Mouse (Mus musculus) adrenal gland, postnatal 14 days (tissue): ENCODE results near the gene Cenpi. TPM values are rescaled to one million over a fixed set of nuclear protein-coding genes. Genes with fewer than 3 reads are reported as not detected.
"Not testable (repeated sequence)": the region's sequence is repeated elsewhere in the genome, so short reads cannot be mapped to it uniquely, and the experiment has no call there.

Experiments
- DNase-seq: peaks from one replicate; pipeline ENCODE4 v3.0.0; 2021; ENCODE audit warnings: mixed read lengths
- long read RNA-seq, 2 experiments: library from polyadenylated mRNA; stranded (forward); transcript quantifications; one replicate each; pipeline ENCODE4 v2.0.0; 2021
- total RNA-seq: library from RNA; stranded (reverse); gene quantifications from 2 replicates; pipeline ENCODE4 v1.2.3, GENCODE M21; 2021

The Cenpi gene
- total RNA-seq, result 7.6 TPM in 2 replicates
- long read RNA-seq, experiment 1, transcript Cenpi-201 (23 exons, 3,227 nt), result major isoform, 5 of 8 reads
- long read RNA-seq, experiment 1, partial matches to known transcripts, result 1 of 8 reads
- long read RNA-seq, experiment 1, other reads (novel, unspliced or antisense), result 2 of 8 reads
- long read RNA-seq, experiment 2, transcript Cenpi-201 (23 exons, 3,227 nt), result major isoform, 6 of 9 reads
- long read RNA-seq, experiment 2, partial matches to known transcripts, result 0 of 9 reads
- long read RNA-seq, experiment 2, other reads (novel, unspliced or antisense), result 2 of 9 reads

DNA sequence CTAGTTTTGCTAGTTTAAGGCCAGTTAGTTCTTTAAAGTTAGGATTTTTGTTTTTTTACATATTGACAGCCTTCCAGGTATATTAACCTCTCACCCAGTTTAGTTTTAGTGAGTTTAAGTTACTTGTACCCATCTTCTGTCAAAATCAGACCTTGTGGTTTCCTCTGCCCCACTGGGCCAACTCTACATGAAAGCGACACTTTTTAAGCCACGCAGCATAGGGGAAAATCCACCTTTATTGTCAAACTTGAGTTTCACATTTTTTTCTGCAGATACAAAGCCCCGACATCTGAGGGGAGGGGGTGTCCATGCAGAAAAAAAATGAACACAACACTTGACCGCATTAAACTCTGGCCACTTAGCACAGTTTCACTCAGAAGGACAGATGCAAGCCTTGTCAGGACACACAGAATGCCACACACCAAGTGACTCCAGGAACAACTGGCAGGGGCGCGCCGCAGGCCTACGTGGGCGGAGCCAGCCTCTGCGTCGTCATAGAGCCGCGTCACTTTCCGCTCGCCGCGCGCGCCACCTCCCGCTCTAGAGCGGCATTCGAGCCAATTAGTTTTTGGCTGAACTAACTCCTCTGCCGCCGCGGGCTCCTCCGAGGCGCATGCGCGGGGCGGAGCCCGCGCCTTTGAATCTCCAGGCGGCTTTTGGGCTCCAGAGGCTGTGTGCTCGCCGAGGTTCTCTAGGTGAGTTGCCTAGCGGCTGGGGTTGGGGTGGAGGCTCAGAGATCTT, at the start of gene Cenpi:
Cenpi (plus strand) TSS at position 551 of the 741 bp plus-strand sequence.
- peak; percentile 92 for DNase-seq

DNA sequence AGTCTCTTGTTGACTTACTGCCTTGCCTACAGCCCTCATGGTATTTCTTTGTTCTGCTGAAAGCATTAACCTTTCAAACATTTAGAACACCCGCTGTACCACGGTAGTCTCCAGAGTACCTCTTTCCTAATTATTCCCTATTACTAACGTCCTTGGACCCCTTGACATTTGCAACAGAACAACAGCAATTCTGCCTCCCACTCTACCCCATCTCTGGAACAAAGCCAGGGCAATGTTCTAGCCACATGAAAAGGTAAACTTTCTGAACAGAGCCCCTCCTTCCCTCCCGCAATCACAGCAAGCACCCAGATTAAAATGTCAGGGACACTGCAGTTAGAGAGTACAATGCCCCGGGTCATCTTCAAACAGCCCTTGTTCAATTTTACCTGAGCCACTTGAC, 46.7 kb upstream of the Cenpi start:
- DNase-seq, result peak; percentile 15

DNA sequence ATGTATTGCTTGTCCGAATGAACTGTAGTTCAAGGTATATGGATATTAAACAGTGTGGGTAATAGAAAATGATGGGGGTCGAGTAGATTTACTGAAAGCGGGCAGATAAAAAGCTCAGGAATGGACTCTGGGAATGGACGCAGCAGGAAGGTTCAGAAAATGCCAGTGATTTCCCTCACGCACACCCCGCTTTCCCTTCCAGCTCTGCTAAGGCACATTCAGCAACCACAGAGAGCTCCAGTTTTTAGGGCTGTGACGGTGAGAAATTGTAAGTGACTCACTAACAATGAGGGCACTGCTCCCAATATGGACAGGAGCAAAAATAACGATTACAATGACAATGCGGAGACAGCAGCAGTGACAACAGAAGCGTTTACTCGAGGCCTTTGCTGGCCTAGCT, 45.8 kb upstream of the Cenpi start:
- DNase-seq, result peak; percentile 20

DNA sequence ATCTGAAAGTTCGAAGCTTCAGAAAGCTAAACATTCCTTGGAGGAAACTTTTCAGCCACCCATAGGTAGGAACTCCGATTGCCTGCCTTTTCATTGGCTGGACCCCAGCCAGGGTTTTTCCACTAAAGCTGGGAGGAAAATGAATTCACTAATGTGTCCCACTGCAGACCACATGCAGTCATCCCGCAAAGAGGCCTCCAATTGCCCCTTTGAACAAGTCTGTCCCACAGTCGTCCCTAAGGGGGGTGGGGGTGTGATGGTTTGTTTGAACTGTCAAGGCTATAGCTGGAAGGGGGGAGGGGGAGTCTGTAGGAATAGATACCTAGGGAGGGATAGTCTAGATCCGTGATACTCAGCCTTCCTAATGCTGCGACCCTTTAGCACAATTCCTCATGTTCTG, 32.2 kb upstream of the Cenpi start:
- peak; percentile 64 for DNase-seq

DNA sequence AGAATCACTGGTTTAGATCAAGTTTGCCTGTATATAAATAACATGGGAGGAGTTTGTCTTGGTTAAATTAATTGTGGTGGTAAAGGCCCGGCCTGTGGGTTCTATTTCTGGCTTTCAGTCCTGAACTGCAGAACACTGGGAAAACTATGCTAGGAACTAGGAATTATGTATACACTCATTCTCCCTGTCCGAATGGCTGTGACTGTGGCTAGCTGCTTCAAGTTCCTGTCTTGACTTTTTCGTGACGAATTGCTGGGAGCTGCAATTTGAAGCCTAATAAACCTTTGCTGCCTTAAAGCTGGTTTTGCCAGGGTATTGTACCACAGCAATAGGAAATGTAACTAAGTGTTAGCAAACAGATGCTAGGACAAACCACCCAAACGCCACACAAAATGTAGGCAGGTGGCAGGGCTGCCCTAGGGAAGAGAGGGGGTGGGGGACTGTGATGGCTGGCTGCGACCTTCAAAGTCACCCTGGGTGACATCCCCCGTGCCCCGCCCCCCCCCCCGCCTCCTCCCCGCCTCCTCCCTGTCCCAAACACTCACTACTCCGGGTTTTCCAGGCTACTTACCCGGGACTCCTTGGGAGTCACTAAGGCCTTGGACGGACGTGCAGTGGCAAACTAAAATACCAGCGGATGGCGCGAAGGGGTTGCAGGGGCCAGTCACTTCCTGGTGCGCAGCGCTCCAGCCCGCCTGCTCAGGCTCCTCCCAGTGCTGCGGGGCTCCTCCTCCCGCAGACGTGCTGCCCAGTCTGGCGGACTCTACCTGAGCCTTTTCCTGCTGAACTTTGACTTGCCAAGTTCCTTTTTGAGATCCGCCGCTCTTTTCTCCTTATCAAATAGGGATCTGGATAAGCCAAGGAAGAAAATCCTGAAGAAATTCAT, 31.4 kb upstream of the Cenpi start, which contains the start of gene Trmt2b:
Trmt2b (minus strand) TSS at position 710 of the 886 bp plus-strand sequence.
- DNase-seq, result peak; percentile 88

DNA sequence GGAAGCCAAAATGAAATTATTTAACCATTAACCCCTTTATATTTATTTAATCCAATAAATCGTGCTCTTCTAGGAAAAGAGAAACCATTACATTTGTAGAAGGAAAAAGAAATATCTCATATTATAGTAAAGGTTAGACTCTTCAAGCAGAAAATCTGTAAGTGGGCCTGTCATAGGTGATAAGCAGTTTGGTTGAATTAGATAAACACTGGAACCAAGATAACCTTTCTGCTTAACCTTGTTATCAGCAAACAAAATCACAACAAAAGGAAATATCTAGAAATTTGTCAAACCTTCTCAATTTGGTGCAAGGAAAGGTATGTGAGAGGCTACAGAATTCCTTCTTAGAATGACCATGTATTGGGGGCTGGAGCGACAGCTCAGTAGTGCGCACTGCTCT, 27.4 kb upstream of the Cenpi start:
- DNase-seq, result no peak

DNA sequence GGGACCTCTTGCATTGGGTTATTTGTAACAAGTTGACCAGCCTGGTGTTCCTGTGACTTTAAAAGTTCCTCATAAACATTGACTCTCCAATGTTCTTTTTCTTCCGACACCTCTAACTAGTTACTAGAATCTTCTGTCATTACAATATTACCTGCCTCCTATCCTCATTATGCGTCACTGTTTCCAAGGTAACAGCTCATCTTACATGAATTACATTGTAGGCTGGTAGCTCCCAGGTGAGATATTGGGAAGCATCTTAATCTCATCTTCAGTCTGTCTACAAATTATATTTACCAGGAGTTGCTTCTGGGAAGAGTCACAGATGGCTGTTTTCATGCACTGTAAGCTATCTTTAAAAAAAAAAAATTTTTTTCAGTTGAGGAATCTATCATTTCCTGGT, 22.8 kb upstream of the Cenpi start:
- DNase-seq, result no peak

DNA sequence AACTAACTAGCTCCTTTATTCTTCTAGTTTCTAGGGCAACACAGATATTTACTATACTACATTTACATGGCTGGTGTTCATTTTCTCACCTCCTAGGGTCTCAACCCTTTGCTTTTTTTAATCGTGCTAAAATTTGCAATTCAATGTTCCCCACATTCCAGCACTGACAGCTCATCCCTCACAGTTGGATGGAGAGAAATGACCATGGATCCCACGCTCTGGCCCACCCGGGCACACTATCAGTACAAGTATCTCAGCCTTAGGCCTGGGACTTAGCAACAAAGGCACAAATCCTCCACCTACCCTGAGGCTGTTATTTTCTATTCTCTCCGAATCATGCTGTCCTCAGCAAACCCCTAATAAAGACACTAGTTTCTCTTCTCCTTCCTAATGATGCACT, 22.1 kb upstream of the Cenpi start:
- DNase-seq, result no peak

DNA sequence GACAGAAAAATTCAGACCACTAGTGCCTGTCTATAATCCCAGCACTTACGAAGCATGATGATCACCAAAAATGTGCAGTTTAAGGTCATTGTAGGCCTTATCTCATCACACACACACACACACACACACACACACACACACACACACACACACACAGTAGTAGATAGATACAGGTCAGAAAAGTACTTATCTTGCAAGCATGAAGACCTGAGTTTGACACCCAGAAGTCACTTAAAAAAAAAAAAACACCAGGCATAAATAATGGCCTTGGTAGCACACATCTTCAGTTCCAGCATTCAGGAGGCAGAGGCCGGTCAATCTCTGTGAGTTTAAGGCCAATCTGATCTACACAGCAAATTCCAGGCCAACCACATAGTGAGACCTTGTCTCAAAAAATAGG, 20.6 kb upstream of the Cenpi start:
- no peak for DNase-seq

DNA sequence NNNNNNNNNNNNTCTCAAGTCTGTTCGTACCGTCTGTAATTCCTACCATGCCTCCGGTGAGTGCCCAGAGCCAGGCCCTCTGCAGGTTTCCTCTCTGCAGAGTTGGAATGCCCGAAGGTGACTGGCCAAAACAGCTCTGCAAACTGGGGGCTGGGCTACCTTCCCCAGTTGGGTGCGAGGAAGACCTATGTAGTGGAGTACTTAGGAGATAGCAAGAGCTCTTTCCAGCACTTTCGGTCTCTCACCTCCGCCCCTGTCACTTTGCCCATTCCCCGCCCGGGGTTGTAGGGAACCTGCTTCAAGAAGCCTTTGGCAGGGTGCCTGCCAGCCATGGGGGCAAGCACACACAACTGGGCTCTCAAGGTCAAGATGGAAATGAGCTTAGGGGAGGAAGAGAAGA, 11.6 kb upstream of the Cenpi start:
- DNase-seq, result peak; percentile 66

DNA sequence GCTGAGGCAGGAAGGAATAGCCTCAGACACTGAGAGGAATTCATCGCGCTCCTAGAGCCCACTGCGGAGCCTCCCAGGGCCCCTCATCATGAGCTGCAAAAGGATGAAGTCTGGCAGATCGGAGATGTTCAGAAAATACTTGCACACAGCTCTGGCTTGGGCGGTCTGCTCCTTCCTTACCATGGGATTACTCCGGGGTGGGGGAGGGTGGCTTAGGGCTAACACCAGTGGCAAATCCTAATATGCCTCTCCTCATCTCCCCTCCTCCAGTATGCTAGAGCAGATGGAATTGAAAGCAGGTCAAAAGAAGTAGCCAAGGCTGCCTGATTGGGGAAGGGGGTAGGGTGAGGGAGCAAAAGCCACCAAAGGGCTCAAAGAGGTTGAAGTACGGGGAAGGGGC, 11.1 kb upstream of the Cenpi start:
- DNase-seq, result peak; percentile 23

DNA sequence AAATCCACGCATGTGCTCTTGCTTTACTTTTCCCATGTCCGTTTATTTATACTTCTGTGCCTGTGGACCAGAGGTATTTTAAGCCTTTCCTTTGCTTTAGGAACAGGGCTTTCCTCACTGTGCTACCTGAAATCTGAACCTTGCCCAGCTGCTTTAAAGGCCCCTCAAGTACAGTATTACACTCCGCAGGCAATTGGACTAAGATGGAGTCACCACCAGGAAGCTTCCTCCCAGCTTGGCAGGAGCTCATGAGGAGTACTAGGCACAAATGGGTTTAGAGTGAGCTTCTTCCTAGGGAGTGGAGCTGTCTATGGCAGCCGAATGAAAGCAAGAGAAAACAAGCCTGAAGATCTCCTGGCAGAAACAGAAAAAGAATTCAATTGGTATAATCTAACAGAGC, 10.7 kb upstream of the Cenpi start:
- no peak for DNase-seq

DNA sequence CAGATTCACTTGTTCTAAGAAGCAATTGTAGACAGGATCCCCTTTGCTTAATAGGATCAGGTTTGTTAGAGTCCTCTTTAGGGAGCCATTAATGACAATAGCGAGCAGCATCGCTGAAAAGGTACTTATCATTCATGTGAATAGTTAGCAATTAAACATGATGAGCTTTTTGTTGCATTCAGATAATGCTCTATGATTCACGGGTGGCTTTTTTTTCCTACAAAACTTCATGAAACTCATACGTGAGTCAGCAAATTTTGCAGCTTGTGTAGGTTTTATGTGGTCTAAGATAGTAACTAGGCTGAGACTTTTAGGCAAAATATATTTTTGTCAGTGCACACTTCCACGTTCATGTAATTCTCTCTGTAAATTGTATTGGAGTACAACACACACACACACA, 7.7 kb upstream of the Cenpi start:
- DNase-seq, result no peak

DNA sequence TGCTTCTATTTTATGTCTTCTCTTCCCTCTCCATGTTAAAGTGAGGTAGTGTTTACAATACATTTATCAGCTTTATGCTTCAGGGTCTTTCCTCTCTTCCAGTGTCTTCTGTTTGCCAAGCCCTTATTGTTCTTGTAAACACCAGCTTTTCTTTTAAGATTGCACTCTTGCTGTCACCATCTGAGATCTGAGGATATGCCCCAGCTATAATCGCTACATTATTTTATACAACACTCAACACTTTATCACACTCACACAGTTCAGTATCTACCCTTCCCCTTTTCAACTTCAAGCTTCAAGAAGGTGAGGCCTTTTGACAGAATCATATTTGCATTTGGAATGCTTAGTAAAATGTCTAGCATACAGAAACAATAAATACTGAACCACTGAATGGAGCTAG, 4.6 kb upstream of the Cenpi start:
- DNase-seq, result no peak

DNA sequence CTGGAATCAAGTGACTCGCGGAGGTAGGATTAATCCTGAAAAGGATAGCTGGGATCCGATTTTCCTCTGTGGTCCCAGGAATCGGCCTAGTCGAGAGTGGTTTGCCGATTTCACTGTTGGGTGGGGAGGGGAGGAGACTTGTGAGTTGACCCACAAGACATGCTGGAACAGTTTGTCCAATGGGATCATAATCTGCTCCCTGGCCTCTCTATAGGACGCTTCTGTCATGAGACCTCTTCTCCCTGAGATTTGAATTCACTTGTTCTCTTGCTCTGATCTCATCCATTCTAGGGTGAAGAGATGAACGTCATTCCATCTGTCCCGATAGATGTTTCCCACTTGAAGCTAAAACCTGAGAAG, 371 bp downstream of the Cenpi start:
- DNase-seq, result no peak

DNA sequence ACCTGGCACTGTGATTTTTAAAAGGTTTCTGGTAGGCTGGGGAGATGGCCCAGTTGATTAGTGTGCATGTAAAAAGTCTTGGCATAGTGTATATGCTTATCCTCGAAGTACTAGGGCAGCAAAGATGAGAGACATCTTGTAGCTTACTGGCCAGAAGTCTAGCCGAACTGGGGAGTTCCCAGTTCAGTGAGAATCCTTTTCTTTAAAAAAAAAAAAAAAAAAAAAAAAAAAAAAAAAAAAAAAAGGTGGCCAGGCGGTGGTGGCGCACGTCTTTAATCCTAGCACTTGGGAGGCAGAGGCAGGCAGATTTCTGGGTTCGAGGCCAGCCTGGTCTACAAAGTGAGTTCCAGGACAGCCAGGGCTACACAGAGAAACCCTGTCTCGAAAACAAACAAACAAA, 3.3 kb downstream of the Cenpi start:
- not testable (repeated sequence) for DNase-seq

DNA sequence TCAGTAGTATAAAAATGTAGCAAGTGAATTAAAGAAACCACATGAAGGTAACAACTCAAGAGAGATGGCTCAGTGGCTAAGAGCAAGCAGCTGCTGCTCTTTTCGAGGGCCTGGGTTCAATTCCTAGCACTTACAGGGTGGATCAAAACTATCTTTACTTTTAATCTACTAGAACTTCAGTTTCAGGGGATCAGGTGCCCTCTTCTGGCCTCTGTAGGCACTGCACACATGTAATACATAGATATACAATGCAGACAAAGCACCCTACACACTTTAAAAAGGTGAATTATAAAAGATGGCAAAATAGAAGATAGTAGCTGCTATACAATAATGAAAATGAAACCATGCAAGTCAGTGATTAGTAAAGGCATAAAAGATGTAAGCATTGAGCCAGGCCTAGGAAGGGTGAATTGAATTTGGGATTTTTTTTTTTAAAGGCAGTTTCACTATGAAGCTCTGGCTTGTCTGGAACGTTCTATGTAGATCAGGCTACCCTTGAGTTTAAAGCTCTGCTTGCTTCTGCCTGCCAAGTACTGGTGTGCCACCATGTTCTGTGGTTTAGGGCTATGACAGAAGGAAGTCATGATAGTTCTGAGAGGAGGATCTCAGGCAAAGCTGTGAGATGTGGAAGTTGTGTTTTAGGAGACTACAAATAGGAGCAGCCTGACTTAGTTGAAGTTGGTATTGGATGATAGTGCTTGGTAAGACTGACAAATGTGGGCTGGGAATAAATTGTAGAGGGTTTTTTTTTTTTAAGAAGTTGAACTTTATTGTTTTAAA, 11.5 kb downstream of the Cenpi start:
- DNase-seq, result peak; percentile 39

DNA sequence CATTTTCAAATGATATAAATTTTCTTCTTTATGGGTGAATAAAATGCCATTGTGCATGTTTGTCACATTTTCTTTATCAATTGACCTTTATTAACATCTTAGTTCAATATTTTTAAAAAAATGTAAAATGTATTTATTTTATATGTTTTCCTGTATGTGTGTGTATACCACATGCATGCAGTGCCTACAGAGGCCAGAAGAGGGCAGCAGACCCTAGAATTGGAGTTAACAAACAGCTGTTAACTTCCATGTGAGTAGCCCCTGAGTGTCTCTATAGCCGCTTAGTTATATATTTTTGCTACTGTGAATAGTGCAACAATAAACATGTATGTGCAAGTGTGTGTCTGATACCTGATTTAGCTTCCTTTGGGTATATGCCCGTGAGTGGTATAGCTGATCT, 25.4 kb downstream of the Cenpi start:
- peak; percentile 29 for DNase-seq

DNA sequence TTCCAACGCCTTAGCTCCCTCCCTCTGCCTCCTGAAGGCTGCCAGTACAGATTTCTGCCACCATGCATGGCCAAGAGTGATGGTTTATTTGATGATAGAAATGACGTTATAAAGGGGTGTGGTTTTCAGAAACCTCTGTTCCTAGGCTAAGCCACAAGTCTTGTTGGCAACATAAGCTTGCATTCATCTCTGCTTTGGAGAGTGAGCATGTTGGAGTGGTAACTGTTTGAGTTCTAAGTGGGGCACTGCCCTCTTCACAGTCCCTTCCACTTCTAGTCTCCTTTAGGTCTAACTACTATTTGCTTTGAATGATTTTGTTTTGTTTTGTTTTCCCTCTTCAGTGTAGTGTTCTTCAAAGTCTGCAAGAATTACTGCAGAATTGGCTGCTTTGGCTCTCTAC, 34.9 kb downstream of the Cenpi start:
- no peak for DNase-seq

DNA sequence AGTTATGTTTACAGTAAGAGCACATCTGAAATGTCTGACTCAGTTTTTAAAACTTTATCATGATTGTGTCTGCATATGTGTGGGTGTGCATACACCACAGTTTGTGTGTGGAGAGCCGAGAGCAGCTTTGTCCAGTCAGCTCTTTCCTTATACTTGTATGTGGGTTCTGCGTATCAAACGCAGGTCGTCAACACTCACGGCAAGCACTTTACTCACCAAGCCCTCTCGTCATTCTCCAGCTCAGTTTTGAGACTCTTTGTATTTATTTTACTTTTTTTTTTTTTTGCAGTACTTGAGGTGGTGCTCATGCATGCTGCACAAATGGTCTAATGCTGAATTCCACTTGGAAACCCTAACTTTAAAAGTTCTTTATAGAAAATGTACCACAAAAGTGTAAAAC, 42.3 kb downstream of the Cenpi start:
- DNase-seq, result no peak

DNA sequence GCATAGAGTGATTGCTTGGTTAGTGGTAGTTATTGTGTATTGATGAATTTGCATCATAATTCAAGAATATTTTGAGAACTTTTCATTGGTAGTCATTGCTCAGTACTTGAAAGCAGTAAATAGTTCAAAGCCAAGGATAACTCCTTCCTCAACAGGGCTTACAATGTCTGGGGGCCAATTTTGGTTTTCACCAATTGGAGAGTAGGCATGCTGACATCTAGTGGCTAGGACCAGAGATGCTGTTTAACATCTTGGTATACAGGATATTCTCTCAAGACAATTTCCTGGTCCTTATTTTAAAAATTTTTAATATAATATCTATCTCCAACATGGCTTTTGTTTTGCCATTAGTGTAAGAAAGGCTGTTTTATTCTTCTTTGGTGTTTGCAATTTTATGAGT, 46.0 kb downstream of the Cenpi start:
- DNase-seq, result peak; percentile 10

DNA sequence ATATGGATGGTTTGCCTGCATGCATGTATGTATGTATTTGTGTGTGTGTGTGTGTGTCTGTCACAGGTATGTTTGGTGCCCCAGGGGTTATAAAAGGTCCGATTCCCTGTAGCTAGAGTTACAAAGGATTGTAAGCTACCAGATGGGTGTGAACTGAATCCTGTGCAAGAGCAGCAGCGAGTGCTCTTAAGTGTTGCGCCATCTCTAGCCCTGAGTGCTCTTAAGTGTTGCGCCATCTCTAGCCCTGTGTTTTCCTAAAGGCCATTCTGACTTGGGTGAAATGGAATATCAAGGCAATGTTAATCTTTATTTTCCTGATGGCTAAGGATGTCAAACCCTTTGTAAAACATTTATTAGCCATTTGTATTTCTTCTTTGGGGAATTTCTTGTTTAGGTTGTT, 51.5 kb downstream of the Cenpi start:
- DNase-seq, result peak; percentile 14
